Mouse (Mus musculus) midbrain, embryonic 11.5 days (tissue): ENCODE measurements at regions not wholly inside any gene's neighbourhood (a gene's known extent, or its start where the extent isn't known, plus 50 kb on each side); places are given as distances from the start of the nearest gene placed in this dataset.

Experiments used
- ATAC-seq: fragments of 200-750 bp; cut with Nextera tagmentation; 2 replicates; pipeline ENCODE4 v1.8.0; 2017; ENCODE audit warnings: moderate TSS enrichment, moderate library complexity; ENCODE audit not compliant: low FRiP score
- DNase-seq: peaks from one replicate; pipeline ENCODE4 v3.0.0; 2015; ENCODE audit warnings: low spot score; ENCODE audit errors: missing footprints
- H3K27ac ChIP-seq: fragments of 300-500 bp; sonication (generic); 2 replicates; pipeline ENCODE4 v1.5.1; 2014; ENCODE audit warnings: low read depth, low read length
- H3K27me3 ChIP-seq: fragments of 300-500 bp; sonication (generic); 2 replicates; pipeline ENCODE4 v1.6.1; 2014; ENCODE audit warnings: mild to moderate bottlenecking, low read length, moderate library complexity, mixed read lengths; ENCODE audit not compliant: control insufficient read depth, insufficient read depth
- H3K36me3 ChIP-seq: fragments of 300-500 bp; sonication (generic); 2 replicates; pipeline ENCODE4 v1.6.1; 2014; ENCODE audit warnings: mild to moderate bottlenecking, low read length, moderate library complexity, mixed read lengths; ENCODE audit not compliant: control insufficient read depth, insufficient read depth
- H3K4me1 ChIP-seq: fragments of 300-500 bp; sonication (generic); 2 replicates; pipeline ENCODE4 v1.6.1; 2014; ENCODE audit warnings: low read length; ENCODE audit not compliant: control insufficient read depth, insufficient read depth
- H3K4me2 ChIP-seq: fragments of 300-500 bp; sonication (generic); 2 replicates; pipeline ENCODE4 v1.6.1; 2014; ENCODE audit warnings: mild to moderate bottlenecking, moderate library complexity
- H3K4me3 ChIP-seq: fragments of 300-500 bp; sonication (generic); 2 replicates; pipeline ENCODE4 v1.5.1; 2014; ENCODE audit warnings: low read depth, low read length
- H3K9ac ChIP-seq: fragments of 300-500 bp; sonication (generic); 2 replicates; pipeline ENCODE4 v1.6.1; 2014; ENCODE audit warnings: low read length
- H3K9me3 ChIP-seq: fragments of 300-500 bp; sonication (generic); 2 replicates; pipeline ENCODE4 v1.6.1; 2016; ENCODE audit warnings: low read length; ENCODE audit not compliant: control insufficient read depth
- WGBS: fragments of 180-500 bp; shearing (Covaris S2); extraction: QIAGEN DNeasy Blood & Tissue Kit; methylation state at CpG from one replicate; pipeline ENCODE4 v1.1.7; 2014; 5-methylcytosine and 5-hydroxymethylcytosine counted together

DNA sequence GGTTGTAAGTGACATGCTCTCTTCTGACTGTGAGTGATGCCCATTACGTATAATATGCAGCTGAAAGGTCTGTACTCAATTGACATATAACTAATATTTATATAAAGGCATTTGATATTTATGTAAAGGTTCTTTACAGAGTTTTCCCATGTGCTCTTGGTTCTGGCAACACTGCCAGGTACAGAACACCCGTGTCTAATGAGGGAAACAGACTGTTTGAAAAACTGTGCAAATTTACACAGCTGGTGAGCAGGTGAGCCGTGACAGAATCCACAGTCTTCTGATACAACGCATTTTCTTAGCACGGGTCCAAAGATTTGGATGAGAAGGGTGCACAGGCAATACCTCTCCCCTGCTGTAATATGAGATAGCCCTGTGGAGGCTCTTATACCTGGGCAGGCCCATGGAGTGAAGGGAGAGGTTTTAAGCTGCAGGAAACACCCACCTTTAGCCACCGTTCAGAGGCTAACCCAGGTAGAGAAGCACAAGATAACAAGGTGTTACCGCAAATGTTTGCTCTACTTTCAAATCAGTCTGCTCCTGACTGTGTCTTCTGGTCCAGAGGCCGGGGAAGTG is 161.0 kb downstream of the Foxo1 start:
- Histone ChIP-seq H3K27me3 (no peaks in the 10 kb centered on the region), H3K9ac (no peak overlapping the region), H3K4me1 (no peaks in the 10 kb centered on the region), H3K27ac (no peak overlapping the region), H3K4me2 (no peak overlapping the region), H3K4me3 (no peak overlapping the region), H3K9me3 (no peaks in the 10 kb centered on the region), H3K36me3 (no peaks in the 10 kb centered on the region)
- ATAC-seq (no peak), DNase-seq (no peak)
- WGBS, result 82% methylated on average over 8 of the region's 8 CpGs

DNA sequence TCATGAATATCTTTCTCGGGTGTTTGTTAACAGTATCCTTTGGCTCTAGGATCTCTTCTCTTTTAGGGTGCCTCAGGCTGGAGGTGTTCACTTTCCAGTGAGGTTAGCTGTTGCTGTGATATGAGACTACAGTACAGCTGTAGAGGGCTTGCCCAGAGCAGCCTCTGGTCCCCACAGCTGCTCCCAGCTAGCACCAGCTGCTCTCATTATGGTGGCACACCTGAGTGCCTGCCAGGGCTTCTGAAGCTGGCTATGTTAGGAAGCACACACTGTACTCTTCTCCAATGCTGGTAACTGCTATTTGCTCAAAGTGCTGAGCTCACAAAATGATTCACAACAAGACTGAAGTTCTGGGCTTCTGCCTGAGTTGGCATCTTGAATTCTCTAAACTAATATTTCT is 154.7 kb downstream of the Foxo1 start:
- H3K4me2 ChIP-seq, result no peak overlapping the region
- no peak overlapping the region for H3K27ac ChIP-seq
- no peak overlapping the region for H3K9ac ChIP-seq
- 77% methylated on average over 1 of the region's 1 CpGs for WGBS
- no peak for ATAC-seq
- no peaks in the 10 kb centered on the region for H3K9me3 ChIP-seq
- no peak overlapping the region for H3K4me3 ChIP-seq
- no peaks in the 10 kb centered on the region for H3K36me3 ChIP-seq
- no peaks in the 10 kb centered on the region for H3K27me3 ChIP-seq
- no peaks in the 10 kb centered on the region for H3K4me1 ChIP-seq
- no peak for DNase-seq

DNA sequence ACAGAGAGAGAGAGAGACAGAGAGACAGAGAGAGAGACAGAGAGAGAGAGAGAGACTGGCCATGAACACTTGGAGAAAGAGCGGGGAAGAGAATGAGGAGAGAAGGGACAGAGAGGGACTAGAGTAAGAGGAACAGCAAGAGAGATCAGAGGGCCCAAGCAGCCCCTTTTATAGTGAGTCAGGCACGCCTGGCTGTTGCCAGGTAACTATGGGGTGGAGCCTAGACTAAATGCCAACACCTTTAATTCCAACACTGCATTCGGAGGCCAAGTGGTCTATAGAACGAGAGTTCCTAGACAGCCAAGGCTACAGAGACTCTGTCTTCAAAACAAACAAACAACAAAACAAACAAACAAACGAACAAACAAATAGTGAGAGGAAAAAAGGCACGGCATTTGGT is 148.1 kb downstream of the Foxo1 start:
- no peak for DNase-seq

DNA sequence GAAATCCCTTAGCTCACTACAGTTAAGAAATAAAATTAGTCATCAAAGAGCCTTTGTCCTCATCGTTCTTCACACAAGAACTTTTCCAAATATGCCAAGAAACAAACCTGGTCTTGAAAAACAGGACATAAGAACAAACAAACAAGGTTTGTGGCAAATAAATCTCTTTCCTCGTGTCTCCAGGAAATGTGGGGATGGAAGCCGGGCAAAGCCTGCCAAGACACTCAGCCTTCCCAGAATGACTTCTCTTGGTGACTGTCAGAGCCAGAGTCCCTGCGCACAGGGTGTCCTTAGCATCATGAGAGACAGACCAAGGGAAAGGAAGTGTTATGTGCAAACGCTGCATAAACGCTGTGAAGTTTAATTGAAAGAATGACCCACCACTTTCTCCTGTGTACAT is 147.2 kb downstream of the Foxo1 start:
- no peak for ATAC-seq
- Histone ChIP-seq H3K27ac (no peak overlapping the region), H3K36me3 (no peaks in the 10 kb centered on the region), H3K4me1 (0 out of 2 replicates have a peak, but pooled peaks cover 8% of the 10 kb centered on the region), H3K4me3 (no peak overlapping the region), H3K4me2 (no peak overlapping the region), H3K9me3 (no peaks in the 10 kb centered on the region), H3K27me3 (no peaks in the 10 kb centered on the region), H3K9ac (no peak overlapping the region)
- DNase-seq, result no peak
- 27% methylated on average over 6 of the region's 6 CpGs for whole genome bisulfite sequencing

More for the DNA sequence above, 148.1 kb downstream of the Foxo1 start:
- no peak overlapping the region for H3K9ac ChIP-seq
- no peaks in the 10 kb centered on the region for H3K27me3 ChIP-seq
- no peak overlapping the region for H3K27ac ChIP-seq
- H3K4me2 ChIP-seq, result no peak overlapping the region
- 0 out of 2 replicates have a peak, but pooled peaks cover 8% of the 10 kb centered on the region for H3K4me1 ChIP-seq
- 45% methylated on average over 6 of the region's 6 CpGs for WGBS
- no peak overlapping the region for H3K4me3 ChIP-seq
- ATAC-seq, result no peak
- H3K36me3 ChIP-seq, result no peaks in the 10 kb centered on the region
- H3K9me3 ChIP-seq, result no peaks in the 10 kb centered on the region

DNA sequence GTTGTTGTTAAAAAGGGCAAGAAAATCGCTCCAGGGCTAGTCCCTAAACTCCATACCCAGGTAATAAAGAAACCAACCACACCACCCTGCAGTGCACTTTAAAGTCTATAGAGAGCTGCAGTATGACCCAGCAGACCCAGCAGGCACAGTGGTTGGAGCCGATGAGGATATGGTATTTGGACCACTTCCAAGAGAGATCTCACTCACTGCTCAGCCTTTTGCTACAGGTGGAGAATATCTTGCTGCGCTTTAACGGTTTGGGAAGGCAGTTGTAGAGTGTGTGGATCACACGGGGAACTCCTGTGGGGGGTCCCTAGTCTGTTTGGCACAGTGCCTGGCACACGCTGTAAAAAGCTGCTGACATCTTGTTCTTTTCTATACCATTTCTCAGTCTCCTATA is 145.9 kb downstream of the Foxo1 start:
- WGBS, result 40% methylated on average over 6 of the region's 6 CpGs
- DNase-seq, result no peak
- Histone ChIP-seq H3K9me3 (no peaks in the 10 kb centered on the region), H3K4me1 (0 out of 2 replicates have a peak, but pooled peaks cover 8% of the 10 kb centered on the region), H3K9ac (no peak overlapping the region), H3K4me3 (no peak overlapping the region), H3K27ac (no peak overlapping the region), H3K27me3 (no peaks in the 10 kb centered on the region), H3K36me3 (no peaks in the 10 kb centered on the region), H3K4me2 (no peak overlapping the region)
- no peak for ATAC-seq

DNA sequence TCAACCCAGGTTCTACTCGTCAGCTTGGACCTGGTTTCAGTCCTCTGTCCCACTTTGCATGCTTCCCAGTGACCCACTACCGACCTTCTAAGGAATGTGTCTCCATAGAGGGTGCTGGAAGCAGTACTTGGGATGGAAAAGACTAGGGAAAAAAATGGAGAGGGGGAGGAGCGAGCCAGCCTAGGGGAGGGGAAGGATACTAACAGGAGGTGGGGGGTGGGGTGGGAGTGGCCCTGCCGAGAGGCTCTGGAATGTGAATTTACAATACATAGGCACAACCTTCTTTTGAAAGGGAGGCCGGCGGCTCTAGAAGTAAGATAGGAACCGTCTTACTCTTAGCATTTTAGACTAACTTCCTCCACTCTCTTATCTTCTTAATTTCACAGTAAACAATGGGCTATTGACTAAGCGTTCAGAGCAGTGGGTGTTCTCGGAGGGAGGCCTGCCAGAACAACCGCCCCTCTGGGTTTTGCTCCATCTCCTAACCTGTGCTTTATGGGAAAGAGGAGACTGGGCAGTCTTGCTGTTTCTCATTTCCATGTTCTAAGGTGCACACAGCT is 145.1 kb downstream of the Foxo1 start:
- H3K9me3 ChIP-seq, result no peaks in the 10 kb centered on the region
- H3K4me1 ChIP-seq, result 0 out of 2 replicates have a peak, but pooled peaks cover 8% of the 10 kb centered on the region
- WGBS, result 6% methylated on average over 10 of the region's 10 CpGs
- DNase-seq (no peak), ATAC-seq (peak; percentile 44; the same call in 1 of the 2 replicates)
- H3K4me2 ChIP-seq, result no peak overlapping the region
- no peak overlapping the region for H3K27ac ChIP-seq
- H3K36me3 ChIP-seq, result no peaks in the 10 kb centered on the region
- no peak overlapping the region for H3K9ac ChIP-seq
- no peak overlapping the region for H3K4me3 ChIP-seq
- no peaks in the 10 kb centered on the region for H3K27me3 ChIP-seq

DNA sequence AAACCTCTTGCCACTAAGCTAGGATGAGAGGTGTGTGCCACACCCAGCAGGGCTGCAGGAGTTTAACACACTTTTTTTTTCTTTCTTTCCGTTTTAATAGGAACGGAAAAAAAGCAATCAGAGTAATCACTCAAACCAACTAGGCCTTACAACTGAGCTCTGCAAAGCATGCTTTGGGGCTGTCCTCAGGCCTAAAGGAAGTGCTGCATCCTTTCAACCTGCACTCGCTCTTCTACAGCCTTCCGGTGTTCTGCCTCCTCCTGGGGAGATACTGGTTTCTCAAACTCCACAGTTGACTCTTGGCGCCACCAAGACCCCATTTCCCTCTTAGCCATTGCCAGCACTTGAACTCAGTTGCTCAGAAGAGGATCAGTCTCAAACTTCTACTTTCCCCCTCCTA is 143.2 kb downstream of the Foxo1 start:
- Histone ChIP-seq H3K4me3 (no peak overlapping the region), H3K9ac (no peak overlapping the region), H3K4me1 (0 out of 2 replicates have a peak, but pooled peaks cover 8% of the 10 kb centered on the region), H3K27me3 (no peaks in the 10 kb centered on the region; the same call in 1 of the 2 replicates), H3K27ac (no peak overlapping the region), H3K4me2 (no peak overlapping the region), H3K36me3 (no peaks in the 10 kb centered on the region), H3K9me3 (no peaks in the 10 kb centered on the region)
- ATAC-seq (no peak), DNase-seq (no peak)
- 88% methylated on average over 5 of the region's 5 CpGs for WGBS

DNA sequence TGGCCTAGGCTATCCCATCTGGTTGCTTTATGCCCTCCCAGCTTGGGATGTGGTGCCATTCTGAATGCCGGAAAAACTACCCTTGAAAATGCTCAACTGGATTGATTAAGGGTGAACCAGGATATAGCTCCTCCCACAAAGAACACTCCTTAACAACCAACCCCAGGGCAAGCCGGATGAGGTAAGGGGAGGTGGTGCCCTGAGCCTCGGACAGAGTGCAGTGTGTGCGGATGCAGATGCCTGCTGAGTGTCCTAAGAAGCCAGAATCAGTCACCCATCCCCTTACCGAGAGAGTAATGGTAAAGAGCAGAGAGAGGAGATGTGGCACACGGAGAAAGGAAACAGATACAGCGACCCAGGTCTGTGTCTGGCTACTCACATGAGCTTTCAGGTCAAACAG is 141.3 kb downstream of the Foxo1 start:
- Histone ChIP-seq H3K4me2 (no peak overlapping the region), H3K9me3 (no peaks in the 10 kb centered on the region), H3K27me3 (no peaks in the 10 kb centered on the region; the same call in 1 of the 2 replicates), H3K4me3 (no peak overlapping the region), H3K27ac (no peak overlapping the region), H3K36me3 (no peaks in the 10 kb centered on the region), H3K4me1 (0 out of 2 replicates have a peak, but pooled peaks cover 8% of the 10 kb centered on the region), H3K9ac (no peak overlapping the region)
- DNase-seq, result no peak
- no peak for ATAC-seq
- 62% methylated on average over 7 of the region's 7 CpGs for WGBS

DNA sequence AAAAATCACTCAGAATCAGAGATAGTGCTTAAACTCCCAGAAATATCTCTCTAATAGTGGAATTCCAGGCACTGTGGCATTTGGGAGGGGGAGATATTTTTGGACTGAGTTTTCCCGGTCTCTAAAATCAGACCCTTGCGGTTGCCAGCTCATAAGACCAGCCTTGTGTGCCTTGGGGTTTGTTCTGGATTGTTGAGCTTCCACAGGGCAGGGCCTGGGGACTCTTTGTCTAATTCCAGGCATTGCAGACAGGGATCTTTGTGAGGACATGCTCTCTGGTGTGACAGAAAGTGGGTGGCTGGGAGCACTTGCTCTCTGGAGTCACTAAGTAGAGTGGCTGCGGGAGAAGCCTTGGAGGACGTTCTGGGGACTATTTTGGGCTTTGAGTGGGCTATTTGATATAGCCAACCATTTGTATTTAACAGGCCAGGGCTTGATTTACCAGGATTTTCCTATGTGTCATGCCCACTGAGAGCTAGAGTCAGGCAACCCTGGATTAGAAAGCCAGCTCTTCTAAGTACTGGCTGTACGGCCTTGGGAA is 138.7 kb downstream of the Foxo1 start:
- H3K27me3 ChIP-seq, result no peaks in the 10 kb centered on the region; the same call in 1 of the 2 replicates
- H3K9ac ChIP-seq, result no peak overlapping the region
- no peaks in the 10 kb centered on the region for H3K36me3 ChIP-seq
- no peaks in the 10 kb centered on the region for H3K9me3 ChIP-seq
- no peak overlapping the region for H3K4me2 ChIP-seq
- no peak overlapping the region for H3K4me3 ChIP-seq
- H3K4me1 ChIP-seq, result no peaks in the 10 kb centered on the region
- no peak for ATAC-seq
- no peak overlapping the region for H3K27ac ChIP-seq
- WGBS, result 82% methylated on average over 5 of the region's 5 CpGs
- DNase-seq, result no peak
